Mouse (Mus musculus) heart, embryonic 16.5 days (tissue): ENCODE results near the gene Hist1h3e. TPM values are rescaled to one million over a fixed set of nuclear protein-coding genes. Genes with fewer than 3 reads are reported as not detected.

ENCODE experiments used
- microRNA-seq: library from miRNA; unstranded; fragments of <30 nt; microRNA quantifications from one replicate; pipeline ENCODE4, GENCODE M21; 2017
- polyA plus RNA-seq: library from polyadenylated mRNA; unstranded; fragments of >200 nt; fragmentation: Nextera tagmentation; extraction: Ambion mirVana; gene quantifications from 2 replicates; pipeline ENCODE4 v1.2.1, GENCODE M21; 2015

The Hist1h3e gene
- polyA plus RNA-seq, 1 experiment from 2014 or later = 2.1 TPM

Small RNAs within 50 kb of the gene (microRNA-seq; reads per million reads assigned to microRNA genes)
- gene Gm44297 (not detected), gene Gm44359 (not detected), gene Gm44394 (not detected), gene n-TStga1 (1.2 reads per million)

Other genes starting within 250 kb of the Hist1h3e start
- gene Zfp322a, start 193.2 kb downstream of the Hist1h3e start, polyA plus RNA-seq = 36.5 and 37.8 TPM in 2 replicates
- gene Abt1, start 138.5 kb downstream of the Hist1h3e start, polyA plus RNA-seq = 9.2 and 9.4 TPM in 2 replicates
- gene Btn1a1, start 96.5 kb downstream of the Hist1h3e start, polyA plus RNA-seq = 0.83 and 1.0 TPM in 2 replicates
- gene Btn2a2, start 73.5 kb downstream of the Hist1h3e start, polyA plus RNA-seq = 0.29 and 0.34 TPM in 2 replicates
- 7.7 and 8.6 TPM in 2 replicates for gene Hist1h4h, start 31.3 kb downstream of the Hist1h3e start, polyA plus RNA-seq
- 3.8 and 9.2 TPM in 2 replicates for gene Hist1h2af, start 28.5 kb downstream of the Hist1h3e start, polyA plus RNA-seq
- gene Hist1h3g, start 26.9 kb downstream of the Hist1h3e start, polyA plus RNA-seq = 2.0 and 2.2 TPM in 2 replicates
- 0.38 and 0.52 TPM in 2 replicates for gene Hist1h2bh, start 19.0 kb downstream of the Hist1h3e start, polyA plus RNA-seq
- 0.20 and 0.37 TPM in 2 replicates for gene Hist1h3f, start 18.3 kb downstream of the Hist1h3e start, polyA plus RNA-seq
- gene Hist1h4f, start 10.7 kb downstream of the Hist1h3e start, polyA plus RNA-seq = 0.53 TPM in 1 of 2 replicates, not detected in the other
- gene Hist1h1d, start 9.1 kb downstream of the Hist1h3e start, polyA plus RNA-seq = 0.21 and 0.37 TPM in 2 replicates
- 34.0 and 34.2 TPM in 2 replicates for gene Hist1h2ae, start 8.9 kb upstream of the Hist1h3e start, polyA plus RNA-seq
- gene Hist1h2bg, start 9.0 kb upstream of the Hist1h3e start, polyA plus RNA-seq = 4.2 and 5.1 TPM in 2 replicates
- gene Hist1h2bf, start 11.8 kb upstream of the Hist1h3e start, polyA plus RNA-seq = 0.37 and 2.4 TPM in 2 replicates
- gene Hist1h2ad, start 12.0 kb upstream of the Hist1h3e start, polyA plus RNA-seq = 1.2 and 1.8 TPM in 2 replicates
- 1.4 and 1.8 TPM in 2 replicates for gene Hist1h3d, start 13.4 kb upstream of the Hist1h3e start, polyA plus RNA-seq
- 48.7 and 49.1 TPM in 2 replicates for gene Hist1h4d, start 19.2 kb upstream of the Hist1h3e start, polyA plus RNA-seq
- gene Hist1h2be, start 58.8 kb upstream of the Hist1h3e start, polyA plus RNA-seq = 1.9 and 2.0 TPM in 2 replicates
- gene Hist1h1e, start 60.2 kb upstream of the Hist1h3e start, polyA plus RNA-seq = 10.4 and 11.5 TPM in 2 replicates
- gene Hist1h2ac, start 121.6 kb upstream of the Hist1h3e start, polyA plus RNA-seq = 0.52 and 0.75 TPM in 2 replicates
- 49.7 and 53.7 TPM in 2 replicates for gene Hist1h2bc, start 121.8 kb upstream of the Hist1h3e start, polyA plus RNA-seq
- gene Hist1h1t, start 133.4 kb upstream of the Hist1h3e start, polyA plus RNA-seq = not detected in 2 replicates
- 1.9 and 2.8 TPM in 2 replicates for gene Hist1h4c, start 136.1 kb upstream of the Hist1h3e start, polyA plus RNA-seq
- 11.7 and 14.9 TPM in 2 replicates for gene Hfe, start 148.5 kb upstream of the Hist1h3e start, polyA plus RNA-seq
- gene Hist1h1c, start 176.4 kb upstream of the Hist1h3e start, polyA plus RNA-seq = 38.0 and 38.5 TPM in 2 replicates
- gene Hist1h3c, start 183.2 kb upstream of the Hist1h3e start, polyA plus RNA-seq = 3.0 and 3.8 TPM in 2 replicates
- gene Hist1h2bb, start 184.4 kb upstream of the Hist1h3e start, polyA plus RNA-seq = 0.98 and 2.2 TPM in 2 replicates
- gene Hist1h2ab, start 188.8 kb upstream of the Hist1h3e start, polyA plus RNA-seq = 17.0 and 20.0 TPM in 2 replicates
- gene Hist1h3b, start 189.9 kb upstream of the Hist1h3e start, polyA plus RNA-seq = 3.2 and 5.0 TPM in 2 replicates
- gene Hist1h4b, start 194.6 kb upstream of the Hist1h3e start, polyA plus RNA-seq = 1.2 and 1.5 TPM in 2 replicates
- gene Hist1h4a, start 198.9 kb upstream of the Hist1h3e start, polyA plus RNA-seq = 0.32 TPM in 1 of 2 replicates, not detected in the other
- gene Hist1h3a, start 200.0 kb upstream of the Hist1h3e start, polyA plus RNA-seq = 1.5 and 3.4 TPM in 2 replicates
- 0.79 and 0.97 TPM in 2 replicates for gene Hist1h1a, start 201.3 kb upstream of the Hist1h3e start, polyA plus RNA-seq
- gene Trim38, start 207.5 kb upstream of the Hist1h3e start, polyA plus RNA-seq = 0.10 TPM in 1 of 2 replicates, not detected in the other
- not detected in 2 replicates for gene Slc17a2, start 244.6 kb upstream of the Hist1h3e start, polyA plus RNA-seq